Mouse (Mus musculus) embryo, embryonic 11.5 days (tissue): ENCODE results near the gene Rsph3a.

ENCODE experiments used
- DNase-seq: peaks from one replicate; pipeline ENCODE4 v3.0.0-alpha.2; 2012; ENCODE audit warnings: low read depth, low spot score

Gene Rsph3a

GRCm38 (mm10) chr17:7945117-7946052 is at the start of gene Rsph3a:
Gene Rsph3a, plus strand, starts transcription at chr17:7945614.
- DNase-seq: peak; percentile 78

GRCm38 (mm10) chr17:7896047-7896635 is 49.3 kb upstream of the Rsph3a start:
- no peak for DNase-seq

- no peak for DNase-seq
These were observed 48.3 kb upstream of the Rsph3a start for GRCm38 (mm10) chr17:7897120-7897519.

GRCm38 (mm10) chr17:7897756-7898155 is 47.7 kb upstream of the Rsph3a start:
- no peak for DNase-seq

- DNase-seq: no peak
These were observed 46.2 kb upstream of the Rsph3a start for GRCm38 (mm10) chr17:7899233-7899632.

- DNase-seq: no peak
These were observed 45.5 kb upstream of the Rsph3a start for GRCm38 (mm10) chr17:7899961-7900360.

- DNase-seq: no peak
These were observed 43.9 kb upstream of the Rsph3a start for GRCm38 (mm10) chr17:7901536-7901935.

GRCm38 (mm10) chr17:7902362-7902761 is 43.1 kb upstream of the Rsph3a start:
- DNase-seq: no peak

GRCm38 (mm10) chr17:7904992-7905391 is 40.4 kb upstream of the Rsph3a start:
- no peak for DNase-seq

GRCm38 (mm10) chr17:7905936-7906685 is 39.3 kb upstream of the Rsph3a start:
- no peak for DNase-seq

- DNase-seq: no peak
These were observed 30.7 kb upstream of the Rsph3a start for GRCm38 (mm10) chr17:7914596-7915227.

- no peak for DNase-seq
These were observed 29.6 kb upstream of the Rsph3a start for GRCm38 (mm10) chr17:7915791-7916190.

GRCm38 (mm10) chr17:7916782-7917574 is 28.4 kb upstream of the Rsph3a start:
- no peak for DNase-seq

- no peak for DNase-seq
These were observed 27.1 kb upstream of the Rsph3a start for GRCm38 (mm10) chr17:7918355-7918754.

GRCm38 (mm10) chr17:7919209-7919608 is 26.2 kb upstream of the Rsph3a start:
- DNase-seq: no peak

GRCm38 (mm10) chr17:7922564-7922963 is 22.9 kb upstream of the Rsph3a start:
- DNase-seq: no peak

- no peak for DNase-seq
These were observed 21.2 kb upstream of the Rsph3a start for GRCm38 (mm10) chr17:7924185-7924725.

GRCm38 (mm10) chr17:7925413-7926160 is 19.8 kb upstream of the Rsph3a start, which contains the start of gene Tagap:
Gene Tagap, plus strand, starts transcription at chr17:7926000.
- no peak for DNase-seq

- DNase-seq: no peak
These were observed 17.6 kb upstream of the Rsph3a start for GRCm38 (mm10) chr17:7927582-7928535.
